Mouse (Mus musculus) lung, postnatal 36 days (tissue): ENCODE data around the gene Manbal.
A peak's percentile ranks its signal among the peaks of the same experiment; 100 is the strongest.
"Not testable (repeated sequence)": the region's sequence is repeated elsewhere in the genome, so short reads cannot be mapped to it uniquely, and the experiment has no call there.

Experiments used
- DNase-seq: peaks from one replicate; pipeline ENCODE4 v3.0.0; 2022; ENCODE audit warnings: mixed read lengths

The Manbal gene

DNA sequence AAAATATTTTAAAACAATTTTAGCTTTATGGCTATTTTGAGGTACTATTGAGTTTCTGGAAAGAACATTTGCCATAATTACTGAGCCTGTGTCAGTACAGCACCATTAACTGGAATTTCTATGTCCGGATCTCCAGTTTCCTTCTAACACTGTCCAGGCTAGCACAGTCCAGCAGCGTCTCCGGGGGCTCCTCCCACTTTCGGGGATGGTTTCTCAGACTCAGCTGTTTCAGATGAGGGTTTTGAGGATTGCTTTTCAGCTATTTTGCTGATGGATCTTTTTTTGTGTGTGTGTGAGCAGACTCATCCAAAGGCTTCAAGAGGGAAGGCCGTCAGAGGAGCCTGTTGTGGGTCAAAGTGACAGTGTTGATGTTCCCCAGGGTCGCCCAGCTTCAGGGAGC lies 4.3 kb downstream of the Manbal start:
- no peak for DNase-seq

GRCm38 (mm10) chr2:157373681-157374080 lies 6.3 kb downstream of the Manbal start:
- peak; percentile 81 for DNase-seq

DNA sequence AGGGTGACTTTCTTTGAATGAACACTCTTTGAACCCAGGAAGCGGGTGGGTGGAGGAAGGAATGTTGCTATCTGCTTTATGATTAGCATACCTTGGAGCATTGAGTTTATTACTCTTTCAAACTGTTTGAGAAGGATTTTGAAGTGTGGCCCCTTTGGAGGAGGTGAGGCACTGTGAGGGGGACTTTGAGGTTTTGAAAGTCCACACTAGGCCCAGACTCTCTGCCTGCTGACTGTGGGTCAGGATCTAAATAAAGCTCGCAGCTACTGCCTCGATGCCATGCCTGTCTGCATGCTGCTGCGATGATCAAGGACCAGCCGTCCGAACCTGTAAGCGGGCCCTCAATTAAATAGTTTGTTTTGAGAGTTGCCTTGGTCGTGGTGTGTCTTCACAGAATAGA lies 7.7 kb downstream of the Manbal start:
- no peak for DNase-seq

GRCm38 (mm10) chr2:157375794-157376757 lies 8.7 kb downstream of the Manbal start:
- no peak for DNase-seq

DNA sequence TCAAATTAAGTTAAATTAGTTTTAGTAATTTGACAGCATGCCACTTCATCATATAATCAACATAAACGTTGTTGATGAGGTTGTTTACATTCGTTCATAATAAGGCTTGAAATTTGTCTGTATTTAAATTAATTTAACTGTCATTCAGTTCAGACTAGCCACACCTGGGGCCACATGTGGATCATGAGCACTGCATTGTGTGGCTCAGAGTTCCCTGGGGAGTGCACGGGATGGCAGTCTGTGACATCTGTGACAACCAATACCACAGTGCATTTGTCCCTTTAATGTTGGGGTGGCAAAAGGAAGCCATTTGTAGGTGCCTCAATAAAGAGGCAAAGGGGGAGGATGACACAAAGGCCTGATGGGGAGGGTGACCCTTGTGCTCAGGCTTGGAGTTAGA lies 9.6 kb downstream of the Manbal start:
- DNase-seq: no peak

- DNase-seq: no peak
Observed at GRCm38 (mm10) chr2:157384836-157385235, 17.4 kb downstream of the Manbal start.

- not testable (repeated sequence) for DNase-seq
Observed at GRCm38 (mm10) chr2:157388901-157389590, 21.7 kb downstream of the Manbal start.

DNA sequence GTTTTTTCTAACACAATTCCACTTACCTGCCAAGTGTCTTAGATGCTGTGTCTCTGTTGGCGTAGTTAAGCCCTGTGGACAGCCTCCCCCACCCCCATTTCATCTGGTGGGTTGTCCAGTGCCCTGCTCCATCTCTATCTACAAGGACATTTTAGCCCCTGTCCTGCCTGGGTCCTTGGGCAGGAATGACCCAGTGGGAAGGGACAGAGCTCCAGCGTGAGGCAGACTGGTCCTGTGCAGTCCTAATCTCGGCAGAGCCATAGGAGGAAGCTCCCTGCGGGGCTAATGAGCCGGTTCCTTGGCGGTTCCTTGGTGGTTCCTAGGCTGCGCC lies 22.2 kb downstream of the Manbal start:
- DNase-seq: no peak

- DNase-seq: no peak
Observed at GRCm38 (mm10) chr2:157392331-157392730, 24.9 kb downstream of the Manbal start.

- no peak for DNase-seq
Observed at GRCm38 (mm10) chr2:157393549-157393948, 26.2 kb downstream of the Manbal start.

DNA sequence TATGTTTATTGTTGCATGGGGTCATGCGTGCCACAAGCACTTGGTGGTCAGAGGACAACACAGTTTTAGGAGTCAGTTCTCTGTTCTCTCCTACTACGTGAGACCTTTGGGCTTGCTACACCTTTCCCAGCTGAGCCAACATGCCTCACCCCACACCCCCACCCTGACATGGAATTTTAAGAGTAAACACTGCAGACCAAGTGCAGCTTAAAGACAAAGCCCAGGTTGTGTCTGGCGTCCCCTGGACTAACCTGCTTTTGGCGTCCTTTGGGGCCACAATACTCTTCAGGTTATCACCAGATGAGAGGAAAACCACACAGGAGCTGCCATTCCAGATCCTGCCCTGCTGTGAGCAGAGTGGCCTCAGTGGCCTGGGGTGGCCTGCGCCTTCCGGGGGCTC lies 27.5 kb downstream of the Manbal start:
- DNase-seq: peak; percentile 84

GRCm38 (mm10) chr2:157395371-157395770 lies 28.0 kb downstream of the Manbal start:
- no peak for DNase-seq

DNA sequence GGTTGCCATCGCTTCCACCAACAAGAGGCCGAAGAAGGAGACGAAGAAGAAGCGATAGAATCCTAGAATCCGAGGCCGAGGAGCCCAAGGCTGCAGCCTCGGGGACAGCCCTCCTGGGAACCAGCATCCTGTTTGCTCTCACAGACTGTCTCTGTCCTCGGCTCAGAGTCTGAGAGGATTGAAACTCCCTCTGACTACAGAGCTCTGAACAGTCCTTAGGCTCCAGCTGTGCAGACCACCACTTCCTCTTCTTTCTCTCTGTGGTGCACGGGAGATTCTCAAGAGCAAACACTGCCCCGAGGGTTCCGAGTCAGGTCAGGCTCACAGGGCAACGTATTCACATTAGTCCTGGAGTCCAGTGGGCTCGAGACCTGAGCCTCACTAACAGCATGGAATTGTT lies 28.6 kb downstream of the Manbal start:
- DNase-seq: no peak

- peak; percentile 39 for DNase-seq
Observed at GRCm38 (mm10) chr2:157397376-157397775, 30.0 kb downstream of the Manbal start.

GRCm38 (mm10) chr2:157398539-157398938 lies 31.1 kb downstream of the Manbal start:
- no peak for DNase-seq

DNA sequence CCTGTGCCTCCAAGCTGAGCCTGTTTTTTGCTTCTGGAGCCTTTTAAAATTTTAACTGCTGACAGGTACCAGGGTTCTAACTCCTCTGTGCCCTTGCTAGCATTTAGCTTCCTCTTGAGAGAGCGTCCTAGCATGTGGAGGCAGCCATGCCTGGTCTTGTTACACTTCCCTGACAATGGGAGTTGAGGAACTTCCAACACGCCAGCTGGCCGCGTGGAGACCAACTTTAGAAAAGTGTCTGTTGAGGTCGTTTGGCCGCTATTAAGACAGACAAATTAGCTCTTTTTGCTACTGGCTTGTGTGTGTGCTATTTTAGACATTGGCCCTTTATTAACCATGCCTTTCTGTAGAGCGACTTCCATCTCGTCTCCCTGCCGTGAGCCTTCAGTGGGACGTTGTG lies 32.4 kb downstream of the Manbal start:
- peak; percentile 47 for DNase-seq

DNA sequence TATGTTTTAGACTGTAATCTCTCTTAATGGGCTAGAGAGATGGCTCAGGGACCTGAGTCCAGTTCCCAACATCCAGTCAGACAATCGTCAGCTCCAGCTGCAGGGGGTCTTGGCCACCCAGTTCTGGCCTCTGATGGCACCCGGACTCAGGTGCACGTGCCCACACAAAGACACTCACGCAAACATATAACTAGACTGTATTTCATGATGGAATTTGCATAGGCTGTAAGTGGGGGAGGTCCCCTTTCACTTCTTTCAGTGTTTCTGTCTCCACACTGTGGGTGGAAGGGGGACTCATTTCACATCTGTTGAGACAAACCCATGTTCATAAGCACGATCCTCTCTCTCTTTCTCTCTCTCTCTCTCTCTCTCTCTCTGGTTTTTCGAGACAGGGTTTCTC lies 33.1 kb downstream of the Manbal start:
- DNase-seq: no peak

DNA sequence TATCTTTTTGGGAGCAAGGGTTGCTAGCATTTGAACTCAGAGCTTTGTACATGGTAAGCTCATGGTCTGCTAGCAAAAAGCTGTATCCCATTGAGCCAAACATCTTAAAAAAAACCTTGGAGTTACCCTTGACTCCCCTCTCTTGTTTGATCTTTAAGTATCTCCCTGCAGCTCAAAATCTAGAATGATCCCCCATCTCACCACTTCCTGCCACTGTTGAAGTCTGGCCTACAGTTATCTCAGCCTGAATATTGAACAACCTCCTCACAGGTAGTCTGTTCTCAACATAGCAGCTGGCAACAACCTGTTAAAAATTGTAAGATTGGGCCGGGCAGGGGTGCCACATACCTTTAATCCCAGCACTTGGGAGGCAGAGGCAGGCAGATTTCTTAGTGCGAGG lies 33.9 kb downstream of the Manbal start:
- no peak for DNase-seq

GRCm38 (mm10) chr2:157407596-157407995 lies 40.2 kb downstream of the Manbal start:
- DNase-seq: peak; percentile 84

- DNase-seq: no peak
Observed at GRCm38 (mm10) chr2:157409793-157410533, 42.6 kb downstream of the Manbal start.

- peak; percentile 66 for DNase-seq
Observed at GRCm38 (mm10) chr2:157411151-157411693, 43.8 kb downstream of the Manbal start.

DNA sequence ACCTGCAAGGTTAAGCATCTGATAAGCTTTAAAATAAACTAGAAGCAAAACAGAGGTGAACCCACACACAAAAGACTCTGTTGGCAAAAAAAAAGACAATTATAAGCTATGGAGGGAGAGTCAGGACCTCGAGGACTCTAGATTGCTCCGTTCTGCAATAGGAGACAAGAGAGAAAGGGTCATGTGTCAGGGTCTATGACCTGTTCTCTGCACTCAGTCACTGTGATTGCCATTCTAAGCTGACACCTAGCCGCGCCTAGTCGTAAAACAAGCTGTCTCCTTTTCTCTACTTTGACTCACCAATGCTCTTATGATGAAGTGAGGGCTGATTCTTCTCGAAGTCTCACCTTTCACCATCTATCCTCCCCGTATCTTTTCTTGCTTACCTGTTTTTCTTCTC lies 45.1 kb downstream of the Manbal start:
- DNase-seq: no peak

DNA sequence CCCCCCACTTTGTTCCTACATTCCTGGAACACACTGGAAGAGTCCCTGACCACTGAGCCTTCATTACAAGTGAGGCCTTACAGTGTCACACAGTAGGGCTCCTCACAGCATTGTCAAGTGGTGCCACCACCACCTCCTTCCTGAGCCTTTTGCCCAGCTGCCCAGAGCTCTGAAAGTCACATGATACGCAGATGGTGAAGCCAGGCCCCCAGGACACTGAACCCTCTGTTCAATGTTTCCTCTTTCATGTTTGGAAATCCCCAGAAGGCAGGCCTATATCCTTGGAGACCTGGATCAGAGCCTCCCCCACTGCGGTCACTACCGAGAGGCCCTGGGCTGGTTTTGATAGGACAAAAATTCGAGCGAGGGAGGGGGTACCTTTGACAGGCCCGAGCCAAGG lies 49.8 kb downstream of the Manbal start:
- no peak for DNase-seq
